Mouse (Mus musculus) adrenal gland, postnatal 36 days (tissue): ENCODE measurements at regions not wholly inside any gene's neighbourhood (a gene's known extent, or its start where the extent isn't known, plus 50 kb on each side); places are given as distances from the start of the nearest gene placed in this dataset.

Experiments
- DNase-seq, 2 experiments: peaks; one replicate each; pipeline ENCODE4 v3.0.0; 2021; ENCODE audit warnings: mixed read lengths in 1 of 2

DNA sequence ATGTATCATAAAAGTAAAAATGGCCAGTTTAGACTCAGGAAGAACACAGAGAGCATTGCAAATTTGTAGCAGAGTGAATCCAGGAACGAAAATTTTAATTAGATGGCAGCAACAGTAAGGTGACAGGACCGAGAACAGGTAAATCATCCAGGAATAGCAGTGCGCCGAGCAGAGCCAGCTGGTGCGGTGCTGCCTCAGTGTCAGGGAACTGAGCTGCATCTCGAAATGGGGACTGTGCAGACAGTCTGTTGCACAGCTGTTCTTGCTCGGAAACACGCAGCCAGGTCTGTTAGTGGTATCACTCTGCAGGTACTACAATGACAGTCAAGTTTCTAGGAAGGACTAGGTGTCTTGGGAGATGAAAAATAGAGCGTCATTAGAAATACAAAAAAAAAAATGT lies 490.8 kb downstream of the Prkd1 start:
- no peak for DNase-seq

DNA sequence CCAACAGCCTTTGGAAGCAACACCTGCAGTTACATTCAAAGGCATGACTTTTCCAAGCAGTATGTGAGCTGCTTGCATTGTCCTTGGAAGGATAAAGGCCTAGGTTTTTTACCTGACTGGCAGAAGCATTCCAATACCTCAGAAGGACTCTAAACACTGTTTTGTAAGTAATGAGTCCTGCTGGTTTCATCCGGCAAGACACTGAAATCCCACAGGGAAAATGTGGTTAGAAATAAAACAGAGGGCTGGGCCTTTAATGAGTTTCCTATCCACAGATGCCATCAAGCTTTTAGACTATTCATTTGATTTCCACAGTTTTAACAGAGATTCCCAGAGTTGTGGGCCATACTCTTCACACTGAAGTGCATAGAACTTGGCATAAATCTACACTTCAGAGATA lies 461.6 kb downstream of the Prkd1 start:
- no peak for DNase-seq

DNA sequence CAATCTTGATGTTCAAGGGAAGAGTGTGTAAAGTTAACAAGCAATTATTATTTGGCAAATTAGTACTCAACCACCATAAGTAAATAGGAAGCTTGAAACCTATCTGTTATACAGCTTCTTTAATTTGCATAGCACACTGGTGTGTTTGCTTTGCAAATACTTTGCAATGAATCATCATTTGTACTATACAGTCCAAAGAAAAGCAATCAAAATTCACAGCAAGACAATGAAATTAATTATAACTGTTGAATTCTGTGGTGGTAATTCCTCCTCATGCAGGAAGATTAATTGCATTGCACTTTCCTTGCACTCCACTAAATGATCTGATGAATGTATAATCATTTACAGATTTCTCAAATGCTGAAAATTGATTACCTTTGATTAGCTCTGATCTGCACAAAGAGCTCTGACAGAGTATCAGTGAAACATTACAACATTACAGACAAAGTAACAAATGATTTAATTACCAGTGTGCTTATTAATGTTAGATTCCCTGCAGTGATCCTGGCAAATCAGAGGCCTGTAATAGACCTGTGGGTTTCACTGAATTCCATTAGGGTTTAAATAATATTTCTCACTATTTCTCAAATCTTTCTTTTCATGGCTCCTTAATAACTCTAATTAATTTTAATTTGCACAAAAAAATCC lies 457.9 kb downstream of the Prkd1 start:
- no peak for DNase-seq

DNA sequence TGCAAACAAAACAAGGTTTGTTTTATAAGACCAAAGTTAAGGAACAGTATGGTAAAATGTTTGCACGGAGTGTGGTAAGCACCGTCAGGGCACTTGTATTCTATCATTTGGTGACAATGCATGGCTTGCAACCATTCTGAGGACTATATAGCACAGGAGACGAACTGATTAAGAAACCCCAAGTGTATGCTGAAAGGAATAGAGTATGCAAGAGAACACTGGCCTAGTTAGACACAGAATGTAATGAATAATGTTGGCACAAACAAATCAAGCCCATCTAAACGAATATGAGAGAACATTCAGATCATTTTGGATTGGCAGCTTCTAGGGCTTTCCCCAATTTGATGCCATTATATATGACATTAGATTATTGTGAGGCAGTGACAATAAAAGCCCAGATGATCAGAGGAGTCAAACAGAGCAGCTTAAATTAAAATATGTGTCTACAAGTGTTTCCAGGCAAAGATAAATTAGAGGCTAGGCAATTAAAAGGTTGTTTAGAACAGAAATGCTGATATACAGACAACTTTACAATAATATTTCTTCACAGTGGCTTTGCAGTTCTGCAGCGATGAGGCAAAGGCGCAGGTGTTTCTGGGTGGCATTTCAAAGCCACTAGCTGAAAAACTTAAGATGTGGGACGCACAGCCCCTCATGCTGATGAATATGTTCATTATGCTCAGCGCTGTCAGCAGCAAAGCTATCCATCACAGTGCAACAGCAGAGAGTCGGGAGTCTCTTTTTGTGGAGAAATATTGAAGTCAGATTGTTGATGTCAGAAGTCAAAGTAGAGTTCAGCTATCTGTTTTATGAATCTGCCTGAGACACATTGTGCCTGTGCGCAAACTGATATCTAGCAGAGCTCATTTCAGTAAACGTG lies 456.9 kb downstream of the Prkd1 start:
- no peak for DNase-seq

DNA sequence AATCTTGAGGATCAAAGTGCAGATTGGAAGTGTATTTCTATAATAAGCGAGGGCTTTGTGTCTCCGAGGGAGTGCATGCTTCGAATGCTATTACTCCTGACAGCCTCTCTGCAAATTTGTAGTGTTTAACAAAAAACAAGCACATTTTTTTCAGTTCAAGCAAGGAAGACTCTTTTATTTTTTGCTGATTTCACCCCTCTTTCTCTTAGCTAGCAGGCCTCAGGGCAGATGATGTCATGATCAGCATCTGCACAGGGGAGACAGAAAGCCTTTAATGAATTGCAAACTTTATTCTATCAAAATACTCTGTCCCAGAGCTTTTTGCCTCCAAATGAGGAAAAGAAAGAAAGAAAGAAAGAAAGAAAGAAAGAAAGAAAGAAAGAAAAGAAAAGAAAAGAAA lies 455.4 kb downstream of the Prkd1 start:
- no peak for DNase-seq

DNA sequence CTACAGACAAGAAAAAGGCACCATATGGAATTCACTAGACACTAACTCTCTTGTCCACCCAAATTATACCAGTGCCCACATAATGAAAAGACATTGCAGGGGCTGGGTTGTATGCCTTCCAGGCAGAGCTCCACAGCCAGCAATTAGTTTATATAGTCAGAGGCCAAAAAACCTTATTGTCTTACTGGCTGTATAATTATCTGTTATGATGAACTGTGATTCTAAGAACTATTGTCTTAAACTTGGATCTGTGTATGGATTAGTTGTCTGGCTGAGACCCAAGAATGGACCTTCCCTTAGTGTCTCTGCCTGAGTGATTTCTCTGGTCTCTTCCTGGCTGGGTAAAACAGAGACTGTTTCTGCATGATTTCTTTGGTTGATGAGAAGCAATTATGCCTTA lies 454.2 kb downstream of the Prkd1 start:
- no peak for DNase-seq

DNA sequence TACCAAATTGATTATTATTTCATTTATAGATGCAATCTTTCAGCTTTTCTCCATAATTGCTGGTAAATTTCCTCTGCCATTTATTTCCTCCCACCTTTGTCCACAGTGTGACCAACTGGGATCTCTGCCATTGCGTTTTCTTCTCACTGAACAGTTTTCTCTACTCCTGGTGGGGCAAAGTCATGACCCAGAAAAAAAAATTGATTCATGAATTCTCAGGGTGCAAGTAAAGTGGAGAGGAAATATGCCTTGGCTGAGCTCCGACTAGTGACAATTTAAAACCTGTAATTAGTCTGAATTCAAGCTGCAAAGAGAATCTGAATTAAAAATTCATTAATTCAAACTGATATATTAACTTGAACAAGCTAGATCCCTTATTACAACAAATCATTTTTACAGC lies 452.6 kb downstream of the Prkd1 start:
- DNase-seq: no peak

DNA sequence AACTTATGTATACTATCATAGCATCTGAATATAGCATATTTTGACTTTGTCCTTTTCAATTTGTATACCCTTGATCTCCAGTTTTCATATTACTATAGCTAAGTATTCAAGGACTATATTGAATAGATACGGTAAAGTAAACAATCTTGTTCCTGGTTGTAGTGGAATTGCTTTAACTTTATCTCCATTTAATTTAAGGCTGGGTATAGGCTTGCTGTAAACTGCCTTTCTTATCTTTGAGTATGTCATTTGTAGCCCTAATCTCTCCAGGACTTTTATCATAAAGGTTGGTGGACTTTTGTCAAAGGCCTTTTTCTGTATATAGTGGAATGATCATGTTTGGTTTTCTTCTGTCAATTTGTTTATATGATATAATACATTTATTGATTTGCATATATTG lies 407.8 kb downstream of the Prkd1 start:
- no peak for DNase-seq

DNA sequence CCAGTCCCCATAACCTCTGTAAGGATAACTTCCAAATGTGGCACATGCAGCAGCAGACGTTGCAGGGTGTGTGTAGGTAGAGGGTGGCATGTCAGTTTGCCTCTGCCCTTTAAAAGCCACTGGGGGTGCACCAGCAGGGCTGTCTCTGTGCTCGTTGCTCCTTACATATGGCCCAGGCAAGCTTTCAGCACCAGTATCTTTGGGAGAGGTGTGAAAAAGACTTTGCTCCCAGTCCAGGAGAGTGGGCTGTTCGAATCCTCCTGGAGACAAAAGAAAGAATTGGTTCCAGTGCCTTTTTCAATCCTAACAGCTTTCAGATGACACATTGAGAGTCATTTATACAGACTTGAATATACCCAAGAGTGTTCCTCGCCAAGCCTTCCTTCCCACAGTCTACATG lies 390.0 kb downstream of the Prkd1 start:
- no peak for DNase-seq

DNA sequence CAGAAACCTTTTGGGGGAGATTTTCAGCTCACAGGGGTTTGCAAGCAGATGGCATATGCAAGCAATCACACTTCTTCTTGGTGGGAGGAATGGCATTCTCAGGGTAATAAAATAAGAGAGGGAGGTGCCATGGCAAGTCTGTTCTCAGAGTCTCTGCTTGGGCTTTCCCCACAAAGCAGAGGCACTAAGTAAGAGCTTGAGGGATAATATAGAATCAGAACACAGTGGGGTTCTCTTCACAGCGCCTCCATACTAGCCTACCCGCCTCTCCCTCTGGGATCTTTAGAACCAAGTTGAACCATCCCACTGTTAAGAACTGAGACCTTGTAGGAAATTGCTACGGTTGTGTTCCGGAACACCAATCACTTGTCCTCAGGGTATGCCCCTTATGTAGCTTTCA lies 387.8 kb downstream of the Prkd1 start:
- no peak for DNase-seq

DNA sequence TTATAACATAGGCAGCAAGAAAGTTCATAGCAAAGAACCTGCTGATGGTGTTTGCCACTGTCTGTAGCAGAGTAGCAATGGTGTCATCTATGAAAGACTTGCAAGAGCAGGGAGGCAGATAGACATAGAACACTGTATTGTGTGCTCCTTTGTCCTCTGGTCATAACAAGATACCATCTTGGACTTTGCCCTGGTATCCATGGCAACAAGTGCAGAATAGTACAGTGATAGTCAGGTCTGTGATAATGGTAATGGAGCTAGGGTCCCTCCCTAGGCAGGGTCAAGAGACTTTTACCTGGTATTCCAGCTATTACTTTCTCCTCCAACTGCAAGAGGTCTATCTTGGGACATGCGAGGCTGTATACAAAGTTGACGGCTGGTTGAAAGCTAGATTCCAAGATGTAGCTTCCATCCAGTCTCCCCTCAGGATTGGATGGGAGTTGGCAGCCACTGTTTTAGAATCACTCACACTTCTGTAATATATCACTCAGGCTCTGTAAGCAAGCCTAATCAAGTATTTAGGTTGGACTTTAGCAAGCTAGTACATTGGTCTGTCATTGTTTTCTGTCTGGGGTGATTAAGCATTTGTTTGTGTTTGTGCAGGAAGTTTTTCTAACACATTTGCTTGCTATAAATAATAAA lies 375.5 kb downstream of the Prkd1 start:
- DNase-seq: no peak

DNA sequence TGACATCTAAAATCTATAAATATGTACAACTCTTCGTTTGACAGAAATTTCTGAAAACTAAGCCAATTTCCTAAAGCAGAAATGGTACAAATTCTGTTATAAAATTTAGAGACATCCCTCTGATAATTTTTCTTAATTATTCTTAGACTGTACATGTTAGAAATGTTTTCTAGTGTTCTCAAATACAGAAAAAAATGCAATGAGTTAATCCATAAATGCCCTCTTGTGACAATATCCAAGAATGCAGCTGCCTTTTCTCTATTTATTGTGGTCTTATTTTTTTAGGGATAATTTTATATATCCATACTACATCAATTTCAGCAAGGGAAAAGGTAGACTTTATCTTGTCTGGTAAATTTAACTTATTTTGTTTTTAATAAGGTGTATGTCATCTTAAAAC lies 367.3 kb downstream of the Prkd1 start:
- DNase-seq: no peak
